Mouse (Mus musculus) G1E (cell line): ENCODE measurements around the gene Samd5. TPM values are rescaled to one million over a fixed set of nuclear protein-coding genes. Genes with fewer than 3 reads are reported as not detected.

Experiments
- ATAC-seq: 2 replicates; pipeline ENCODE4 v1.8.0; 2016; ENCODE audit warnings: mild to moderate bottlenecking; ENCODE audit not compliant: insufficient number of reproducible peaks, poor library complexity, low FRiP score, severe bottlenecking; ENCODE audit errors: extremely low read depth
- DNase-seq: peaks from one replicate; pipeline ENCODE4 v3.0.0; 2012; ENCODE audit warnings: low spot score
- H3K27me3 ChIP-seq: 2 replicates; pipeline ENCODE4 v1.6.1; 2012; ENCODE audit warnings: mild to moderate bottlenecking, low read length, inconsistent platforms; ENCODE audit not compliant: insufficient read depth
- H3K36me3 ChIP-seq: replicated peaks from 2 replicates; pipeline ENCODE3; 2012; ENCODE audit warnings: mild to moderate bottlenecking, inconsistent platforms
- H3K4me1 ChIP-seq: 2 replicates; pipeline ENCODE4 v1.6.1; 2012; ENCODE audit warnings: low read depth, low read length, inconsistent platforms, mixed read lengths; ENCODE audit not compliant: insufficient read depth
- H3K4me3 ChIP-seq: 2 replicates; pipeline ENCODE4 v1.5.1; 2012; ENCODE audit warnings: low read depth, mild to moderate bottlenecking, inconsistent platforms, low read length, moderate library complexity, mixed read lengths
- H3K9me3 ChIP-seq: replicated peaks from 2 replicates; pipeline ENCODE4 v1.6.1; 2012; ENCODE audit warnings: inconsistent platforms
- CTCF ChIP-seq: IDR thresholded peaks from 2 replicates; pipeline ENCODE4 v1.5.1; 2012; ENCODE audit warnings: low read depth, low read length, inconsistent platforms, mixed read lengths
- GATA1 ChIP-seq: IDR thresholded peaks from 2 replicates; pipeline ENCODE4 v1.6.1; 2012; ENCODE audit warnings: borderline replicate concordance, low read length, inconsistent platforms, mixed read lengths
- GATA2 ChIP-seq: IDR thresholded peaks from 2 replicates; pipeline ENCODE4 v1.6.1; 2012; ENCODE audit warnings: low read depth, low read length, inconsistent platforms, borderline replicate concordance
- POLR2AphosphoS5 ChIP-seq: IDR thresholded peaks from 2 replicates; pipeline ENCODE4 v1.6.1; 2012; ENCODE audit warnings: low read depth, low read length, inconsistent platforms; ENCODE audit not compliant: insufficient replicate concordance
- TAL1 ChIP-seq: conservative IDR thresholded peaks from 2 replicates; pipeline ENCODE4 v1.6.1; 2012; ENCODE audit warnings: low read depth, low read length, inconsistent platforms, mixed read lengths
- polyA plus RNA-seq: library from polyadenylated mRNA; stranded (reverse); fragments of >175 nt; gene quantifications from 2 replicates; pipeline ENCODE4 v1.2.3, GENCODE M21; 2012
- total RNA-seq, 2 experiments: library from RNA; stranded (forward) in 1 of 2; stranded (reverse) in 1 of 2; fragments of 200-1000 nt in 1 of 2; fragments of >200 nt in 1 of 2; fragmentation: Nextera tagmentation in 1 of 2; gene quantifications; 2 replicates each; pipeline ENCODE4 v1.2.3; 2014 to 2017

Gene Samd5
- total and polyA plus RNA-seq, 3 experiments = 0.05 TPM; not detected in 2

DNA sequence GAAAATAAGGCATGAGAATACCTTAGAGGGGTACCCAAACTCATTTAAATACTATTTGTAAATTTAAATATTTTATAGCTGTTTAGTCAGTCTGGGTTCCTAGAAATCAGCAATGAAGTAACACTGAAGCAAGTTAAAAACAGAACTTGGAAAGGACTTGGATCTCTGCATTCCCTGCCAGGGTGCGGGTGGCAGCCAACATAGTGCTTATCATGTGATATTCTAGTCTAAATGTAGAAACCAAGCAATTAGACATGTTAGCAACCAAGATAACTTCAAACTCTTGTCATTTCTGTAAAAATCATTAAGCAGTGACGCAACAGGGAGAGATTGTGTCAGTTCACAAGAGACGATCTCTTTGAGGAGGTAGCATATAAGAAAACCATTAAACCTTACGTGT lies 32.9 kb downstream of the Samd5 start:
- no peaks in the 10 kb centered on the region for H3K4me1 ChIP-seq
- H3K4me3 ChIP-seq = no peak overlapping the region
- no peaks in the 10 kb centered on the region for H3K27me3 ChIP-seq
- H3K9me3 ChIP-seq = no peaks in the 10 kb centered on the region
- TF ChIP-seq GATA1 (no peak), POLR2AphosphoS5 (no peak), GATA2 (no peak), TAL1 (no peak), CTCF (no peak)
- ATAC-seq (no peak), DNase-seq (no peak)
- H3K36me3 ChIP-seq = no peaks in the 10 kb centered on the region

DNA sequence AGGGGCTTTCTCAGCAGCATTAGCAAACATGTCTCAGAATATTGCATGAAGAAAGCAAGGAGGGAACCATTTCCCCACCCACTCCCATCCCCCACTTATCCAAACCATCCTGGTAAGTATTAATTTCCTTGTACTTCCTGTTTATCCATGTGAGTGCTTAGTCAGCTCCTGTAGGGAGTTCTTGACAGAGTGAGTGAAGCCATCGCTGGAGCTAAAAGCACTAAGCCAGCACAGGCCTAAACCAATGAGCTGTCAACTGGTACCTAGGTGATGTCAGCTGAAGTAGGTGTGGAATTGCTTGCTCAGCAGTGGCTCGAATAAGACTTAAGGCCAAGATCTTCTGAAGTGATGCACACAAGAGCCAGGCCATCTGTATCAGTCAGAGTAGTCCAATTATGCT lies 34.3 kb downstream of the Samd5 start:
- Histone ChIP-seq H3K9me3 (no peaks in the 10 kb centered on the region), H3K4me3 (no peak overlapping the region), H3K27me3 (no peaks in the 10 kb centered on the region), H3K36me3 (no peaks in the 10 kb centered on the region), H3K4me1 (no peaks in the 10 kb centered on the region)
- TF ChIP-seq CTCF (no peak), GATA2 (no peak), TAL1 (no peak), GATA1 (no peak), POLR2AphosphoS5 (no peak)
- ATAC-seq (no peak), DNase-seq (no peak)

DNA sequence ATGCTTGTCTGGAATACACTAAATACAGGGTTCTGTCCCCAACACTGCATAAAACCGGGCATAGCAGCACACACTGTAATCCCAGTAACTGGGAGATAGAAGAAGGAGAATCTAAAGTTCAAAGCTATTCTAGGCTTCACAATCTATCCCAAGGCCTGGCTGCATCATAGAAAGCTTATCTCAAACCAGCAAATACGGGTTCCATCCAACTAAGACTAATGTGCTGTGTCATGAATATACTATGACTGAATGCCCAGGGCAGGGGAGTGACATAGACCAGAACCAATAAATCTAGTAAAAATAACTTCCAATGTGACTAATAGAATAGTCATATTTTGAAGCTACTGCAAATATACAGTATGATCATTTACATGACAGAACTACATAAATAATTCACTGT lies 35.0 kb downstream of the Samd5 start:
- Histone ChIP-seq H3K36me3 (no peaks in the 10 kb centered on the region), H3K27me3 (no peaks in the 10 kb centered on the region), H3K4me1 (no peaks in the 10 kb centered on the region), H3K9me3 (no peaks in the 10 kb centered on the region), H3K4me3 (no peak overlapping the region)
- no peak for TF ChIP-seq GATA2
- no peak for TF ChIP-seq POLR2AphosphoS5
- TF ChIP-seq GATA1 = no peak
- TF ChIP-seq CTCF = no peak
- TF ChIP-seq TAL1 = no peak
- ATAC-seq (no peak), DNase-seq (no peak)

DNA sequence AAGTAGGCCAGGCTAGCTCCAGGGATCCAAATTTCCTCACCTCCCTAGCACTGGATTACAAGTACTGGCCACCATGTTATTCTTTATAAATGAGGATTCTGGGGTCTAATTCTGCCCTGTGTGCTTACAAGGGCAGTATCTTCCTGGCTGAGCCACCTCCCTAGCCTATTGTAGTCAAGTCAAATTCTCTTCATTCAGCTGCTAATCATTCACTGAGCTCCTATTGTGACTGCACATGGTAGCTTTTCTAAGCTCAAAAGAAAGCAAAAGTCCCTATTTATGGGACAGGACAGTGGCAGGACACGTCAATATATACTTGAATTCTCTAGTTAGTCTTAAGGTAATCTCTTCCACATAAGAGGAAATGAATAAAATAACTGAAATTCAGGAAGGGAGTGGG lies 49.7 kb downstream of the Samd5 start:
- no peak overlapping the region for H3K4me3 ChIP-seq
- H3K9me3 ChIP-seq = no peaks in the 10 kb centered on the region
- no peaks in the 10 kb centered on the region for H3K36me3 ChIP-seq
- H3K27me3 ChIP-seq = no peaks in the 10 kb centered on the region
- no peak for DNase-seq
- no peaks in the 10 kb centered on the region for H3K4me1 ChIP-seq
- ATAC-seq = no peak
- TF ChIP-seq CTCF (no peak), TAL1 (no peak), GATA2 (no peak), POLR2AphosphoS5 (no peak), GATA1 (no peak)

DNA sequence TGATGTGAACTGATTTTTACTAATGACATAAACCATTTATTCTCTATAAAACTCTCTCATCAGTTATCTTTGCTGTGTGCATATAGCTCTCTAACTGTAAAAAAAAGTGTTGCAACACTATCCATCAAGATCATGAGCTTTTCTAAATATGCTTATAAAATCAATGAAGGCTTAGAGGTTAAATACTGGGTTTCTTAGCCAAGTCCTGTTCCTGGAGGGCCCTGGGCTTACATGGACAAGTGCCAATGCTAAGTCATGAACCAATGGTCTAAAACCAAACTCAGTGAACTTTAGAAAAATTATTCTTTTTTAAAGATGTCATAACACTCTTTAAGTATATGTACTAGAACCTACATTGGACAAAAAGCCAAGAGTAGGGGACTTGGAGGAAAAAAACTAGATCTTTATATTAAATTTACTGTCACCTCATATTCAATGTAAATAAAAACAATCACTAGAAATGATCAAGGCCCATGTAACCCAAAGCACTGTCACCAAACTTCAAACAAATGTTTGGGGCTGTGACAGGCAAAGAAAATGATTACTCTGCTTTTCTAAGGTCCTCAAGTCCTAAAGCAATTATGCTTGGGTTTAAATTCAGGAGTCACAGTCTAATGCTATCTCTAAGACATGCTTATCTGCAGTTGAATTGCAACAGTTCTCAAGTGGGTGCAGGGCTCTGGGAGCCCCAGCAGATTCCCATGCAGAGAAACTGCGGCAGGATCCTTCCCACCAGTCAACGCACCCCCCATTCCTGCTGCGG lies 52.9 kb downstream of the Samd5 start:
- H3K4me3 ChIP-seq = no peak overlapping the region
- H3K36me3 ChIP-seq = no peaks in the 10 kb centered on the region
- H3K4me1 ChIP-seq = no peaks in the 10 kb centered on the region
- ATAC-seq = no peak
- no peaks in the 10 kb centered on the region for H3K27me3 ChIP-seq
- no peaks in the 10 kb centered on the region for H3K9me3 ChIP-seq
- TF ChIP-seq CTCF (no peak), GATA2 (no peak), GATA1 (no peak), POLR2AphosphoS5 (no peak), TAL1 (no peak)
- no peak for DNase-seq

DNA sequence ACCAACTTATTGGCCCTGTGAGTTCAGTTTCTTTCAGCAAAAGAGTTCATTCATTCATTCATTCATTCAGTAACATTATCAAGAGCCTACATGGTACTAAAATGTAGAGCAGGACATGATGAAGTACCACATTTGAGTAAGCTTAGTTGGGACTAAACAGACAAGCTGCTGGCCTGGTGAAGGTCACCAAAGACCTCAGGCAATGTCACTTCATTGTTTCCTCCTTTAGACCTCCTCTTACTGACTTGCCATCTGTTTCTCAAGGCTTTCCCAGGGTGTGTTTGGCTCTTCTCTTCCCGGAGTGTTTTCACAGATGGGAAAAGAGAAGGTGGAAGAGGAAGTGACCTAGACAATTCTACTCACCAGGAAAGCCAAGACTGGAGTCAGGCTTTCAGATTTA lies 54.0 kb downstream of the Samd5 start:
- TF ChIP-seq TAL1 (no peak), CTCF (no peak)
- DNase-seq (no peak), ATAC-seq (no peak)
- Histone ChIP-seq H3K4me1 (no peaks in the 10 kb centered on the region), H3K27me3 (no peaks in the 10 kb centered on the region), H3K4me3 (no peak overlapping the region), H3K9me3 (no peaks in the 10 kb centered on the region), H3K36me3 (no peaks in the 10 kb centered on the region)

DNA sequence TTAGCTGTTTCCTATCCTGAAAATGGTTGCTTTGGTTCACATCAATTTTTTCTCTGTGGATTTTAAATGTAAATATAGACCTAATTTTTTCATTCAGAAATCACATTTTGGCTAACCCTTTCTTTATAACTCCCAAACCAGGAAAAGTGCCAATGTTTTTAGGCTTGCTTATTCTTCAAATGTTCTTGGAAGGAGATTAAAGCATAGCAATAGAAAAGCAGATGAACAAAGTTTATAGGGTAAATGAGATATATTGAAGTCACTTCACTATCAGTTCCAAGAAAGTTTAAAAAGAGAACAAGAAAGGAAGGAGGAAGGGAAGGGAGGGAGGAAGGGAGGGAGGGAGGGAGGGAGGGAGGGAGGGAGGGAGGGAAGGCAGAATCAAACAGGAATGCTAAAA lies 60.0 kb downstream of the Samd5 start:
- no peaks in the 10 kb centered on the region for H3K27me3 ChIP-seq
- TF ChIP-seq GATA1 (no peak), POLR2AphosphoS5 (no peak), CTCF (no peak), TAL1 (no peak), GATA2 (no peak)
- H3K4me1 ChIP-seq = no peaks in the 10 kb centered on the region
- ATAC-seq (no peak), DNase-seq (no peak)
- no peak overlapping the region for H3K4me3 ChIP-seq
- H3K36me3 ChIP-seq = no peaks in the 10 kb centered on the region
- no peaks in the 10 kb centered on the region for H3K9me3 ChIP-seq
